Mouse (Mus musculus): ENCODE results near the gene Ngrn. TPM values are rescaled to one million over a fixed set of nuclear protein-coding genes. Genes with fewer than 3 reads are reported as not detected.

Gene Ngrn
- total RNA-seq, 2 experiments from 2014 or later: 24.4 to 24.6 TPM

DNA sequence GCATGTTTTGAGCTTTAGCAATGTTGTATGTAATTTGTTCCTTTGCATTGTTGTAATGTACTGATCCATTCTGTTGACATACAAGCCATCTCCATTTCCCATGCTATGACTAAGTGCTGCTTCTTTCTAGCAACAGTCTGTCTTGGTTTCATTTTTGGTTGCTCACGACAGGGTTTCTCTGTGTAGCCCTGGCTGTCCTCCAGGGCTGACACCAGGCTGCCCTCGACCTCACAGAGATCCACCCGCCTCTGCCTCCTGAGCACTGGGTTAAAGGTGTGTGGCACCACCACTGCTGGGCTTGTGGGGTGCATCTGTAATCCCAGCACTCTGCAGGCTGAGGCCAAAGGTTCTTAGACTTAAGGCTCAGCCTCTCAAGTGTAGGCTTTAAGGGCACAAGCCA, 38.6 kb downstream of the Ngrn start:
- no peak for DNase-seq (ENCODE audit: low spot score in 2 of 2)

DNA sequence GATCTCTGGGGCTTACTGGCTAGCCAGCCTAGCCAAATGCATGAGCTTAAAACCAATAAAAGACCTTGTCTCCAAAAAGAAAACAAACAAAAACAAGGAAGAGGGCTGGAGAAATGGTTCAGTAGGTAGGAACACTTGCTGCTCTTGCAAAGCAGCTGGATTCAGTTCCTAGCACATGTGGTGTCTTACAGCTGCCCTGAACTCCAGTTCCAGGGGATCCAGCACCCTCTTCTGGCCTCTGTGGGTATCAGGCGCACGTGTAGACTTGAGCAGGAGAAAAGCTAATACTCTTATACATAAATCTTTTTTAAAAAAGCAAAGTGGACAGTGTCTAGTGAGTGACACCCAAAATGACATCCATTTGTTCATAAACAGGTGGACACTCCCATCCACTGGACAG, 40.5 kb downstream of the Ngrn start:
- DNase-seq (ENCODE audit: low spot score in 2 of 2): no peak

DNA sequence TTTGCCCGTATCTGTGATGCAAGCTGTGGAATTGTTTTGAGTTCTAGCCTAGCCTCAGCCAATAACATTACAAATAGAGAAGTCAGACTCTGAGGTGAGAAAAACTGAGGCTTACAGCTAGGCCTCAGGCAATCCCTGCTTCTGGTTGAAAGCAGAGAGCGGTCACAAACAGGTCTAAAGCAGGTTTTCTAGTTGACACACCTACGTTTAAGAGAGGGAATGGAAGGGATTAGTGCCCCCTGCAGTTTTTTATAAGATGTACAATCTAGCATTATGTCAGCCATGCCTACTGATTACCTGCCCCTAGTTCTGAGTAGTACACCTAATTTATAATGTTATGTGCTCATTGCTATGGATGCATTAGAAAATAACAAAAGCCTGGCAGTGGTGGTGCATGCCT, 46.8 kb downstream of the Ngrn start:
- no peak for DNase-seq (ENCODE audit: low spot score in 2 of 2)

DNA sequence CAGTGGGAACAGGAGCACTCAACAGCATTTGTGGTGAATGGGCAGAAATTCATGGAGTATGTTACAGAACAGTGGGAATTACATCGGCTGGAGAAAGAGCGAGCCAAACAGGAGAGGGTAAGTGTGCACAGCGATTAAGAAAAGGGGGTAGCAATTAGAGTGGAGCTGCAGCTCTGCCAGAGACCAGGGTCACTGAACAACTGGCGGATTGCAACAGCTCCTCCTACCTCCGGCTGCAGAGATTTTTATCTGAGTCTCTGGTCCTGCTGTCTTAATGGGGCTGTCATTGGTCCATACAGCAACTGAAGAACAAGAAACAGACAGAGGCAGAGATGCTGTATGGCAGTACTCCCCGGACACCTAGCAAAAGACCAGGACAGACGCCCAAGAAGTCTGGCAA, 49.8 kb downstream of the Ngrn start:
- no peak for DNase-seq (ENCODE audit: low spot score in 2 of 2)

Other genes with a start within 250 kb of the Ngrn start
- gene Zfp710, start 236.4 kb upstream of the Ngrn start, total RNA-seq (2021): 10 to 100 TPM; 17.5 to 18.1 TPM
- 100 to 1,000 TPM; 433 to 473 TPM for gene Idh2, start 145.8 kb upstream of the Ngrn start, total RNA-seq (2021)
- gene Sema4b, start 74.4 kb upstream of the Ngrn start, total RNA-seq (2021): 1 to 10 TPM; 5.4 to 5.6 TPM
- 10 to 100 TPM; 21.1 to 21.2 TPM for gene Cib1, start 28.4 kb upstream of the Ngrn start, total RNA-seq (2021)
- 1 to 10 TPM; 1.7 to 1.9 TPM for gene Gdpgp1, start 28.4 kb upstream of the Ngrn start, total RNA-seq (2021)
- gene Ttll13, start 14.8 kb upstream of the Ngrn start, total RNA-seq (2021): under 1 TPM; 0.36 to 0.61 TPM
- gene Vps33b, start 8.4 kb downstream of the Ngrn start, total RNA-seq (2021): 1 to 10 TPM; 7.9 to 8.1 TPM
- gene Prc1, start 33.2 kb downstream of the Ngrn start, total RNA-seq (2021): 10 to 100 TPM; 40.0 to 41.4 TPM
- 10 to 100 TPM in 1 of 2 experiments, 1 to 10 TPM in 1; 9.4 to 10.4 TPM for gene Rccd1, start 63.2 kb downstream of the Ngrn start, total RNA-seq (2021)
- 10 to 100 TPM; 18.4 to 19.4 TPM for gene Unc45a, start 79.8 kb downstream of the Ngrn start, total RNA-seq (2021)
- gene Hddc3, start 81.9 kb downstream of the Ngrn start, total RNA-seq (2021): 10 to 100 TPM; 48.0 to 48.3 TPM
- gene Man2a2, start 110.2 kb downstream of the Ngrn start, total RNA-seq (2021): 10 to 100 TPM; 87.2 to 91.1 TPM
- gene Fes, start 126.7 kb downstream of the Ngrn start, total RNA-seq (2021): 10 to 100 TPM; 16.7 to 18.1 TPM
- gene Furin, start 144.2 kb downstream of the Ngrn start, total RNA-seq (2021): 10 to 100 TPM; 73.8 to 77.6 TPM